Mouse (Mus musculus) heart, embryonic 16.5 days (tissue): ENCODE measurements around the gene Fmo4. TPM values are rescaled to one million over a fixed set of nuclear protein-coding genes. Genes with fewer than 3 reads are reported as not detected.

Experiments used
- ATAC-seq: fragments of 200-750 bp; cut with Nextera tagmentation; replicated peaks from 2 replicates; pipeline ENCODE4 v1.8.0; 2017; ENCODE audit warnings: moderate number of reproducible peaks; ENCODE audit not compliant: insufficient read depth, low FRiP score; ENCODE audit errors: extremely low read depth
- H3K27ac ChIP-seq: fragments of 300-500 bp; sonication (generic); 2 replicates; pipeline ENCODE4 v1.5.1; 2014; ENCODE audit warnings: mild to moderate bottlenecking, low read length, control low read depth, moderate library complexity
- H3K27me3 ChIP-seq: fragments of 300-500 bp; sonication (generic); 2 replicates; pipeline ENCODE4 v1.6.1; 2014; ENCODE audit warnings: low read length, mixed read lengths; ENCODE audit not compliant: control insufficient read depth, insufficient read depth
- H3K36me3 ChIP-seq: fragments of 300-500 bp; sonication (generic); 2 replicates; pipeline ENCODE4 v1.6.1; 2014; ENCODE audit not compliant: control insufficient read depth, insufficient read depth
- H3K4me1 ChIP-seq: fragments of 300-500 bp; sonication (generic); 2 replicates; pipeline ENCODE4 v1.6.1; 2014; ENCODE audit warnings: low read length, mixed read lengths; ENCODE audit not compliant: control insufficient read depth, insufficient read depth
- H3K4me2 ChIP-seq: fragments of 300-500 bp; sonication (generic); 2 replicates; pipeline ENCODE4 v1.6.1; 2014; ENCODE audit warnings: low read depth, mild to moderate bottlenecking, control low read depth, low read length
- H3K4me3 ChIP-seq: fragments of 300-500 bp; sonication (generic); 2 replicates; pipeline ENCODE4 v1.5.1; 2014; ENCODE audit warnings: mild to moderate bottlenecking, control low read depth, low read length
- H3K9ac ChIP-seq: fragments of 300-500 bp; sonication (generic); 2 replicates; pipeline ENCODE4 v1.6.1; 2014; ENCODE audit warnings: low read length, control low read depth
- H3K9me3 ChIP-seq: fragments of 300-500 bp; sonication (generic); replicated peaks from 2 replicates; pipeline ENCODE4 v1.6.1; 2016; ENCODE audit warnings: low read length; ENCODE audit not compliant: control insufficient read depth
- WGBS: fragments of 180-500 bp; shearing (Covaris S2); extraction: QIAGEN DNeasy Blood & Tissue Kit; methylation state at CpG from one replicate; pipeline ENCODE4 v1.1.7; 2014; 5-methylcytosine and 5-hydroxymethylcytosine counted together
- polyA plus RNA-seq: library from polyadenylated mRNA; unstranded; fragments of >200 nt; fragmentation: Nextera tagmentation; extraction: Ambion mirVana; gene quantifications from 2 replicates; pipeline ENCODE4 v1.2.1, GENCODE M21; 2015

Gene Fmo4
- polyA plus RNA-seq, 1 experiment from 2014 or later, result 0.30 TPM

DNA sequence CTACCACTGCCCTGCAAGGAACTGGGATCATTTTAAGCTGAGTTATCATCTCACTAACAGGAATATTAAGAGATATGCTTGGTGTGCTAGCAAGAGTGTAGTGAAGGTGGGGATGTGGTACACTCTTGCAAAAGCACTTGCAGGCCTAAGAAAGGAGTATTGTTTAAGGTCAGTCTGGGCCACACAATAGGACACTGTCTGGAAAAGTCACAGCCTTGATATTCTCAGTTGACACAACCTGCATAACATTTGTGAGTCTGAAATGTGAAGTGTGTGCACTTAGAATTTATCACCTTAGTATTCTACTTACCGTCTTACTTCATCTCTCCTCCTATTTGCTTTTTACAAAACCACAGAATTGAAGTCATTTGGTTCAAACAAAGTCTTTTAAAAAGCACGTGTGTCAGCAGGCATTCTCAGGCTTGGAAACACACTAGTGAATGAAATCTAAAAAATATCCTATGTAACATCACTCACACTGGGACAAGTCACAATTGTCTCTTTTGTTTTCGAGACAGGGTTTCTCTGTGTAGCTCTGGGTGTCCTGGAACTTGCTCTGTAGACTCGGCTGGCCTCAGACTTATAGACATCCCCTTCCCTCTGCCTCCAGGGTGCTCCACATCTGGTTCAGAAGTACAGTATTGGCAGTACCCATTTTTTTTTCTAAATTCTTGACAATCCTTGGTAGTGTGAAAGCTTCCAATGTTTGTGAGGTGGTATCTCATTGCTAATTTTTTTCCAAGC, 42.0 kb downstream of the Fmo4 start:
- H3K4me3 ChIP-seq, result no peak overlapping the region
- no peak overlapping the region for H3K4me2 ChIP-seq
- ATAC-seq, result no peak
- 61% methylated on average over 4 of the region's 4 CpGs for WGBS
- no peaks in the 10 kb centered on the region for H3K4me1 ChIP-seq
- H3K9ac ChIP-seq, result no peak overlapping the region
- H3K27me3 ChIP-seq, result no peaks in the 10 kb centered on the region
- H3K36me3 ChIP-seq, result no peaks in the 10 kb centered on the region
- H3K9me3 ChIP-seq, result no peaks in the 10 kb centered on the region
- H3K27ac ChIP-seq, result no peak overlapping the region

DNA sequence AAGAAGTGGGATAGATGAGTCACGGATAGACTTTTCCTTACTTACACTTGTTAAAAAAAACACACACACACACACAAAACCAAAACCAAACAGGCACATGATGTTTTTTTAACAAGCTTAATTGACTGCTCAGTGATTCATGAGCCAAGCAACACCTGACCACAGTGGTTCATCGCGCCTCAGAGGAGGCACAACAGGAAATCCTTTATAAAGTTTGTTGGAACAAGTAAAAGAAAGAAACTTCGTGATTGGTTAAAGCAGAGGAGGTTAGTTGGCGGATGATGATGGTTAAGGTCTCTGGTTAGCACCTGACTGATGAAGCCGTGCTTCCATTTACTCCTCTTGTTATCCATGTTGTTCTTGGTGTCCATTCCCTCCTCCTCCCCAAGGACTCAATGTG, 61.8 kb downstream of the Fmo4 start:
- Histone ChIP-seq H3K36me3 (no peaks in the 10 kb centered on the region), H3K4me1 (no peaks in the 10 kb centered on the region), H3K9me3 (no peaks in the 10 kb centered on the region), H3K4me2 (no peak overlapping the region), H3K4me3 (no peak overlapping the region), H3K27ac (no peak overlapping the region), H3K9ac (no peak overlapping the region), H3K27me3 (no peaks in the 10 kb centered on the region)
- WGBS, result 77% methylated on average over 6 of the region's 6 CpGs
- no peak for ATAC-seq

DNA sequence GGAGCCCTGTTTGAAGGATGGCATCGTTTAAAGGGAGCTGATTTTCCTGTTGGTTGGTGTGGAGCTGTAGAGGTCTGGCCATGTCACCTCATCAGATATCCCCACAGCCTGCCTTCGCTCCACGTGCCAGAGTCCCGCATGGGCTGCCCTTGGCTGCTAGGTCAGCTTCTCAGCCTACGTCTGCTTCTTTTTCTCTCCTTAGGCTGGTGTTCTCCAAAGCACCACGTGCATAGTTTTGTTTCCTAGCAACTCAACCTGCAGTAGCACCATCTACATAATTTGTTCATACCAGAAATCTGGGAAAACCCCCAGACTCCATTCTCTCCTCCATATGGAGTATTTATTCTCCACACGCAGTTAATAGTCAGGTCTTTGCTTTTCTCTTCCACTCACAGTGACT, 64.2 kb downstream of the Fmo4 start:
- Histone ChIP-seq H3K27ac (no peak overlapping the region), H3K27me3 (no peaks in the 10 kb centered on the region), H3K9me3 (no peaks in the 10 kb centered on the region), H3K4me2 (no peak overlapping the region), H3K4me3 (no peak overlapping the region), H3K9ac (no peak overlapping the region), H3K36me3 (no peaks in the 10 kb centered on the region), H3K4me1 (no peaks in the 10 kb centered on the region)
- ATAC-seq, result no peak
- 55% methylated on average over 7 of the region's 7 CpGs for WGBS

DNA sequence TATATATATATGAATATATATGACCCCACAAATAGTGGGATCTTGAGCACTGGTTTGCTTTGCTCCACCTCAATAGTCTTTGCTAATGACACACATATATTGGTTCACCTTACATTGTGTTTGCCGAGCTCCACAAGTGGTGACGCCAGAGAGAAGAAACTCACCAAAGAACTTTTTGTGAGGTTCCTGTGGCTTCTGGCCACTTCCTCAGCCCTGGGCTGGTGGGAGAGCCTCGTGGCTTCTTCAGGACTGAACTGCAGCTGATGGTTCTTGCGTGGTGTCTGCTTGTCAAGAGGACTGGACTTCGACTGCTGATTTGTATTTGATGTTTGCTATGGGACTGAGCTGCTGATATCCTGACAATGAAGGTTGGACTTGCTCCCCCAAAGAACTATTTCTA, 65.0 kb downstream of the Fmo4 start:
- no peak for ATAC-seq
- WGBS, result 66% methylated on average over 5 of the region's 5 CpGs
- Histone ChIP-seq H3K27ac (no peak overlapping the region), H3K9ac (no peak overlapping the region), H3K27me3 (no peaks in the 10 kb centered on the region), H3K4me3 (no peak overlapping the region), H3K9me3 (no peaks in the 10 kb centered on the region), H3K36me3 (no peaks in the 10 kb centered on the region), H3K4me1 (no peaks in the 10 kb centered on the region), H3K4me2 (no peak overlapping the region)

Other genes with a start within 250 kb of the Fmo4 start
- 32.6 and 37.7 TPM in 2 replicates for gene Vamp4, start 243.5 kb downstream of the Fmo4 start, polyA plus RNA-seq
- gene Myoc, start 174.8 kb downstream of the Fmo4 start, polyA plus RNA-seq, result 0.07 TPM in 1 of 2 replicates, not detected in the other
- gene Myocos, start 155.8 kb downstream of the Fmo4 start, polyA plus RNA-seq, result not detected in 2 replicates
- 74.7 and 81.5 TPM in 2 replicates for gene Prrc2c, start 73.4 kb downstream of the Fmo4 start, polyA plus RNA-seq
- 12.1 and 12.4 TPM in 2 replicates for gene Fmo1, start 52.6 kb upstream of the Fmo4 start, polyA plus RNA-seq
- gene Fmo2, start 84.8 kb upstream of the Fmo4 start, polyA plus RNA-seq, result 6.4 and 9.9 TPM in 2 replicates
- gene Fmo6, start 123.5 kb upstream of the Fmo4 start, polyA plus RNA-seq, result 0.07 TPM in 1 of 2 replicates, not detected in the other
- gene Fmo3, start 170.6 kb upstream of the Fmo4 start, polyA plus RNA-seq, result 0.11 TPM in 1 of 2 replicates, not detected in the other